Mouse (Mus musculus) bone marrow macrophage, adult 2 months (primary cell): Measurements from ENCODE around the gene 3830417A13Rik.

Source experiments
- CTCF ChIP-seq: IDR thresholded peaks from 2 replicates; pipeline ENCODE4 v1.5.1; 2012; ENCODE audit warnings: low read depth, mild to moderate bottlenecking, low read length, moderate library complexity
- POLR2A ChIP-seq: IDR thresholded peaks from 2 replicates; pipeline ENCODE4 v1.6.1; 2012; ENCODE audit warnings: mild to moderate bottlenecking, low read depth, low read length, borderline replicate concordance

GRCm38 (mm10) chrX:64152098-64152497 is 21.2 kb upstream of the 3830417A13Rik start, which contains the start of gene Gm6760:
- TF ChIP-seq CTCF = no peak
- no peak for TF ChIP-seq POLR2A
